Mouse (Mus musculus) CD4-positive helper T cell, adult 2 months (primary cell): ENCODE measurements around the gene Kif21b.

Source experiments
- DNase-seq: peaks from one replicate; pipeline ENCODE4 v3.0.0-alpha.2; 2012; ENCODE audit warnings: low read depth, missing footprints, low spot score

The Kif21b gene

DNA sequence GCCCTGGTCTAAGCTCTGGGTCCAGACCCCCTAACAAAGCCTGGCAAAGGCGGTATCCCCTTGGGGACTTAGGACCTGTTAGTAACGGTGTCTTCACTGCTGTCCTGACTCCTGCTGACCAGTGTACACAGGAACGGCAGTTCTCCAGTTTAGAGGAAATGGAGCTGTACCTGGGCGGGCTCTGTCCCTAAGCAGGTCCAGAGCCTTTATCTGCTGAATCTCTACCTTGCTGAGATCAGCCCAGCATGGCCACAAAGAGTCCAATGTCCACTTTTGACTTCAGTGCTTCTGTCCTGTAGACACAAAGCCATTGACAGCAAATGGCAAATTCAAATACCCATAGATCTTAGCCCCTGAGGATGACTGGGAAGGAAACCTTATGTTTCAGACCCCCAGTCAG lies 25.8 kb downstream of the Kif21b start:
- DNase-seq: no peak

DNA sequence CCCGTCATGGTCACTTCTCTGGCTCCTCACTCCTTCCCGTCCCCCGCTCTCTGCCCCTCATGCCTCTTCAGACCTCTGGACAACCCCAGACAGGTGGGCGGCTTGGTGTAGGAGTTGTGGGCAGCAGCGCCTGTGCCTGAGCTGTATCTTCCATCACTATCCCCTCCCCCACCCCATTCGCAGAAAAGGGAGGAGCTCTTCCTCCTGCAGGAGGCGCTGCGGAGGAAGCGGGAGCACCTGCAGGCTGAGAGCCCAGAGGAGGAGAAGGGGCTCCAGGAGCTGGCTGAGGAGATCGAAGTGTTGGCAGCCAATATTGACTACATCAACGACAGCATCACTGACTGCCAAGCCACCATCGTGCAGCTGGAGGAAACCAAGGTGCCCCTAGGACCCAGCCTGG lies 28.6 kb downstream of the Kif21b start:
- DNase-seq: no peak

DNA sequence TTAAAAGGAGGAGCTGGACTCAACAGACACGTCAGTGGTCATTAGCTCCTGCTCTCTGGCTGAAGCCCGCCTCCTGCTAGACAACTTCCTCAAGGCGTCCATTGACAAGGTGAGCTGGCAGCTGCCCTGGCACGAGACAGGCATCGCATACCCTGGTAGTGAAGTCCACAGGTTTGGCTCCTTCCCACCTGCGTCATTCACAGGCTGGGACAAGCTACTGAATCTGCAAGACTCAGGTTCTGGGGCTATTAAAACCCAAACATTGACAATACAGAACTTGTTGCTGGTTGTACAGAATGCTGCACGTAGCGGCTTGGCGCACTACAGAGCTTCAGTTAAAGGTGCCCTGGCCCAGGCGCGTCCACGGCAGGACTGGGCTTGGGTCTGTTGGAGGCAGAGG lies 29.1 kb downstream of the Kif21b start:
- no peak for DNase-seq

DNA sequence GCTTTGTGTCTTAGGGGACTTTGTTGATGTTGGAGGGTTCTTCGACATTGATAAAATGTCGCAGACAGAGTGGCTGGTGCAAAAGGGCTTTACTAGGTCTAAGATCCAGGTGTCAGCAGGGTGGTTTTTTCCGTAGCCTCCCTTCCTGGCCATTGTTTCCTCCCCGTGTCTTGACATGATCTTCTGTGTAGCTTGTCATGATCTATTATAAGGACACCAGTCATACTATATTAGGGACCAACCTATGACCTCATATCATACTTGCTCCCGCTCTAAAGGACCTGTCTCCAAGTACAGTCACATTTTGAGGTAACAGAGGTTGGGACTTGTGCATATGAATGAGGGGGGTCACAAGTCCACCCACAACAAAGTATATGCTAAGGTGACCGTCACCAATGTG lies 29.7 kb downstream of the Kif21b start:
- DNase-seq: no peak

DNA sequence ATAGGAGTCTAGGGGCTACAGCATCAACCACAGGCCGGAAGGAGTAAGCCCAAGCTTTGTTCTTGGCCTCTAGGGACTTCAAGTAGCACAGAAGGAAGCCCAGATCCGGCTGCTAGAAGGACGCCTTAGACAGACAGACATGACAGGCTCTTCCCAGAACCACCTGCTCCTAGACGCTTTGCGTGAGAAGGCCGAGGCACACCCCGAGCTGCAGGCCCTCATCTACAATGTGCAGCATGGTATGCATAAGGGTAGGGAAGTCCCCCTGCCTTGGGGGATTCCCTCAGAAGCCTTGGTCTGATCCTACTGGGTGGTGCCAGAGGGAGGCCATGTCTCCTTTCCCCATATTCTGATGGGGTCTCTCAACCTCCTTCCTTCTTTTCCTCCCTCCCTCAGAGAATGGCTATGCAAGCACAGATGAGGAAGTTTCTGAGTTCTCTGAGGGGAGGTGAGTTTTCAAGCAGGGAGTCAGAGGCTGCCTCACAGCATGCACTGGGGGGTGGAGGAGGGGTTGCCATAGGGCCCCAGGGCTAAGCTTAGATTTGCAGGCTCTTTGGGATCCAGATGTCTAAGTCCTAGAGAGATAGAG lies 30.2 kb downstream of the Kif21b start:
- DNase-seq: no peak

DNA sequence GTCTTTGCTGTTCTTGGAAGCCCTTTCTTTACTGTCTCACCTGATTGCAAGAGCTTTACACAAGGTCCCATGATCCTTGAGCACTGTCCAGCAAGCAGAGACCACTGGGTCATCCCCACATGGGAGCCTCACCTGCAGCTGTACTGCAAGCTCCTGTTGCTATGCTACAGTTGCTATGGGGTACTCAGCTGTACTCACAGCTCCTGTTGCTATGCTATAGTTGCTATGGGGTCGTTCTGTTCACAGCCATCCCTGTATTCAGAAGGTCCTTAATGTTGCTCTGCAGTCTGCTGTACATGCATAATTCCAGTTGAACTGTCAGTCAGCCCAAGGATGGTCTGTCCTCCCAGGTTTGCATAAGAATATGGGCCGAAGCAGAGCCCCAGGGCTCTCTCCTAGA lies 34.2 kb downstream of the Kif21b start:
- DNase-seq: no peak

DNA sequence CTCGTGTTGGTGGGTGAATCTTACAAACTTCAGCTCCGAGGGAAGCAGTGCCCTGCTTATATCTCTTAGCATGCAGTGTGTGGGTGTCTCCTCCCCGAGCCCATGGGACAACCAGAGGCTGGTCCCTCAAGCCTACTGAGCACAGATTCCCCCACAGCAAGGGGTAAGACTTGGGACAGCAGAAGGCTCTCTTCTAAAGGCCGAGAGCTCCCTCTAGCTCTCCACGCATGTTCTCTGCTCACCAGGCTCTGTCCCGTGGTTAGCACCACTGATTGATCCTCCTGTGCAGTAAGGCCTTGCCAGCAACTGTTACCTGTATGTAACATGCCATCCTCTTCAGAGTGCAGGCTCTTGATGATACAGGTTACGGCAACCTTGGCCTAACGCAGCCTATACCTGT lies 36.5 kb downstream of the Kif21b start:
- DNase-seq: no peak

DNA sequence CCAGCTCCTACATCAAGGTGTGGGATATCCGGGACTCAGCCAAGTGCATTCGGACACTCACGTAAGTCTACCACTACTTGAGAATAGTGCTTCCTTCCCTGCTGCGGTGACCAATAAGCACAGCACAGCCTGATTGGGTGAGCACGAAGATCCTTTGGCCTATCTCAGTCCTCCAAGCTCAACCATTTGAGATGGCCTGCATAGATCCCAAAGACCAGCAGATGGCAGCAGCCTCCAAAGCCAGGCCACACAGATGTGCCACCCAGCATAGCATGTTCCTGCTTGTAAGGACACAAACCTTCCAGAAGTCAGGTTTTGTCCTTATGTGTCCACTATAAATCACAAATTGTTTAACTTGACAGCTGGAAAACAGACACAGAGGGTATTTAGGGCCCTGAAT lies 38.9 kb downstream of the Kif21b start:
- DNase-seq: peak; percentile 75

DNA sequence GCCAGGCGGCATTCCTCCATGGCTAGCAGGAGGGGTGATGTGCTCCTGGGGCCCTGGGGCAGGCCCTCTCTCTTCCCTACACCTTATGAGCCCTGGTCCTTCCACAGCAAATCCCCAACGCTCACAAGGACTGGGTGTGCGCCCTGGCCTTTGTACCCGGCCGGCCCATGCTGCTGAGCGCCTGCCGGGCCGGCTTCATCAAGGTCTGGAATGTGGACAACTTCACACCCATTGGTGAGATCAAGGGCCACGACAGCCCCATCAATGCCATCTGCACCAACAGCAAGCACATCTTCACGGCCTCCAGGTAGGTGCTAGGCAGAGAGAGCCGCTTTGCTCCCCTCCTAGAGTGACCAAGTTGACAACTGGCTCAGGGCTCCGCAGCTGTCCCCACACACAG lies 41.5 kb downstream of the Kif21b start:
- no peak for DNase-seq

DNA sequence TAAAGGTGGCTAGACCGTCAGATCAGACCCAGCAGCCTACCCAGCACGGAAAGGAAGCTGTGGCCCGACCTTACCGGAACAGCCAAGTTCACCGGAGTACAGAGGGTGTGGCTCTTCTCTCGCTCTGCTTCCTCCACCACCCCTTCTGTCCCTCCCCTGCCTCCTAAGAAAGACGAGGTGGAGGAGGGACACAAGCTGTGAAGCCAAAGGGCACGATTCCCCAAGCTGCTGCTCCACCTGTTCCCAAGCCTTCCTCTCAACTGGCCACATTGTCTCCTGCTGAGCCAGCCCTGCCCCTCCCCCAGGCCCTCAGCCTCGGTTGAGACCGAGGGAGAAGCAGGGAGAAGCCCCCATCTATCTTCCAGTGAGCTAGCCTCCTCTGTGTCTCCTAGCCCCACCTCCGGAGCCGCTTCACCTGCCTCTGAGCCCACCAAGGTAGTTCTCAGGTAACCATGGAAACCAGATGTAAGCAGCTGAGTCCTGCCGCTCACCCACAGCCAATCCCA lies 43.0 kb downstream of the Kif21b start:
- peak; percentile 71 for DNase-seq

DNA sequence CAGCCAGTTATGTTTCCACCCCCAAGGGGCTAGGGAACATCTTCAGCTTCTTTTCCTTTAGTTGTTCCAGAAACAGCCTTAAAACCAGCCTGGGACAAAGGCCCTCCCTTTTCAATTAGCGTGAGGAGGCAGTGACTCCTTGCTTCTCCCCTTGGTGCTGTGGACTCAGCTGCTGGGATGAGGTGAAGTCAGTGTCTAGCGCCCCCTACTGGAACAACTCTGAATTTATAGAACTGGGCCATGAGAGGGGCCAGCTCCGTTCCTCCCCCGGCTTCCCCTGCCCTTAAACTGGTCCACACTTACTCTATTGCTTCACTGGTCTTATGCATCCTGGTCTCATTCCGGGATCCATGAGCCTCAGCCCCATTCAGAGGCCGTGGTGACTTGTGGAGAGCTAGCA lies 44.0 kb downstream of the Kif21b start:
- peak; percentile 66 for DNase-seq

DNA sequence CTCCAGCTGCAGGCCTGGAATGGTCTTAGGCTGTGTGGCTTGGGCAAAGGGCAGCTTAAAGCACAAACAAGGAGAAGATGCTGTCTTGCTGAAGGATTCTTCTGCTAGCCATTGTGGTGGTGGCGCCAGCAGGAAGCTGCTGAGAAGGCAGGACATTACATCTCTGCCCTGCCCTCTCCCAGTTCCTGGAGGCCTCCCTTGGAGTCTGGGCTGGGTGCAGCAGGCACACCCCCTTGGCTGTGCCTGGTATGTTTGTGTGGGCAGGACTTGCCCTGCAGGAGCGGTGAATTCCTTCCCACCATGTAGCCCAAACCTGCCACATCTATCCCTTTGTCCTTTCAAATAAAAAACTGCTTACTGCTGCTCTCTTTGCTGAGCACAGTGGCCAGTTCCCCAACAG lies 45.9 kb downstream of the Kif21b start:
- no peak for DNase-seq

DNA sequence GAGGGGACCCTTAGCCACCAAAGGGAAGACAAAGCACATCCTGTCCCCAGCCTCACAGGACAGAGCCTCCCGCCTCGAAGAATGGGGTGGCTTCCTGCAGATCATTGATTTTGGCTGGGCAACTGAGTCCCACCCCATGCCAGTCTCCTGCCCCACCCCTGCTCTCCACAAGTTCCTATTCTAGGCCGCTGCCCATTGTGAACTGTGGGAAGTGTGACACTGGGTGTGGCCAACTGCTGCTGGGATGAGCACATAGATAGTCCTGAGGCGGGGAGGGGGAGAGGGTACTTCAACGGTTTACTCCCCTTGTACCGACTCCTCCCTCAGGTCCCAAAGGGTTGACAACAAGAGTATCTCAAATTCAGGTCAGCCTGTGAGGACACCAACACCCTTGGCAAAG lies 47.6 kb downstream of the Kif21b start:
- DNase-seq: no peak

DNA sequence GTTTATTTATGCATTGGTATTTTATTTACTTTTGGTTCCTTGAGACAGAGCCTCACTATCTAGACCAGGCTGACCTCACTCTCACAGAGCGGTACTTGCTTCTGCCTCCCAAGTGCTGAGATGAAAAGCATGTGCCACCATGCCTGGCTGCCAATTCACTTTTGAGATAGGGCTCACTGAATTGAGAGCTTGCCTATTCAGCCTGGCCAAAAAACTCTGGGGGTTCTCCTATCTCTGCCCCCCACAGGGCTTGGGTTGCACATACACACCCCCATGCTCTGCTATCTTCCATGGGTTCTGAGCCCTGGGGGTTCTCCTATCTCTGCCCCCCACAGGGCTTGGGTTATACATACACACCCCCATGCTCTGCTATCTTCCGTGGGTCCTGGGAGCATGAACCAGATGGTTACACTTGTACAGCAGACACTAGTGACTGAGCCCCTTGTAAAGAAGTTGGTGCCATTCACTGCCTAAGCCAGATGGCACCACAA lies 48.4 kb downstream of the Kif21b start:
- DNase-seq: no peak

DNA sequence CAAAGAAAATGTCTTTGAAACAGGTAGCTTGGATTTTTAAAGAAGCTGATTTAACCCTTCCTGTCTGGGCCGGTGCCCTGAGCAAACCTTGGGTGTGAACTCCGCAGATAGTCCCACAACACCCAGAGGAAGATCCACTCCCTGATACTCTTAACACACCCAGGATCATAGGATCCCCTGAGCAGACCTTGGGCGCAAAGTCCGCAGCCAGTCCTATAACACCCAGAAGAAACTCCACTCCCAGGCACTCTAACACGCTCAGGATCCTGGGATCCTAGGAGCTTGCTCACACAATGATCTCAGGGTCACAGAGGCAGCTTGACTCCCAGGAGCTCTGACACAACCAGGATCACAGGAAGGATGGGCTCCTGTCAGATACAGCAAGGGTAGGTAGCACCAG lies 58.8 kb downstream of the Kif21b start:
- no peak for DNase-seq

DNA sequence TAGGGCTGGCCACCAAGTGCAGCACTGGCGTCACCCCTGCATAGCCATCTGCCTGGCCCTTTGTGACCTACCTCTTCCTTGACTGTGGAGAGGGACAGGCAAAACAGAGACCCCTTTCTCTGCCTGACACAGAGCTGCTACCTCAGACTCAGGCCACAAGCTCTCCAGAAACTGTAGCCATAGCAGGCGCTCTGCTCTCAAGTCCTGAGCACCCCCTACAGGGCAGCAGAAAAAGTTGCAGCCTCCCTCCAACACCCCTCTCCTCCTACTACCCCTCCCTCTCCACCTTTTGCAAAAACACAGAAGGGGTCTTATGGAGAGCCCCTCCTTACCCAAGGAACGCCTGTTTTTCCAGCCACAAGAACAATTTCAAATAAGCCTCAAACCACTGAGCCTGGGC lies 81.6 kb downstream of the Kif21b start, which contains the start of gene Mroh3:
TSS of gene Mroh3 (minus strand) at position 26 of the 400 bp plus-strand sequence.
- peak; percentile 50 for DNase-seq

DNA sequence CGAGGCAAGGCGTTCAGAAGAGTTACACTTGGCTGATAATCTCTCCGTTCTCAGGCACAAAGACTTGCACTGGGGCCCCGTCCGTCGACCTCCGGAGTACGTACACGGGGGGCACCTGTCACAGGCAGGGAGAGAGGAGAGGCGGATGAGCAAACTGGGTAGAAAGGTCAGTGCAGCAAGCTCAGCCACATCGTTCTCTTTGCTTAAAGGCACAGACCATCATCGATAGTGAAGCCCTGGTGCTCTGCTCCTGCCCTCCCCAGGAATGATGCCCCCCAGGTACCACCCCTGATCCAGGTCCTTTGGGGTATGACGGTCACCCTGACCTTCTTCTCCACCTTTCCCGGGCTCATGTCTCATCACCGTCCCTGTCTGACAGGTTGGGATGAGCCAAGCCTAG lies 83.1 kb downstream of the Kif21b start:
- no peak for DNase-seq

DNA sequence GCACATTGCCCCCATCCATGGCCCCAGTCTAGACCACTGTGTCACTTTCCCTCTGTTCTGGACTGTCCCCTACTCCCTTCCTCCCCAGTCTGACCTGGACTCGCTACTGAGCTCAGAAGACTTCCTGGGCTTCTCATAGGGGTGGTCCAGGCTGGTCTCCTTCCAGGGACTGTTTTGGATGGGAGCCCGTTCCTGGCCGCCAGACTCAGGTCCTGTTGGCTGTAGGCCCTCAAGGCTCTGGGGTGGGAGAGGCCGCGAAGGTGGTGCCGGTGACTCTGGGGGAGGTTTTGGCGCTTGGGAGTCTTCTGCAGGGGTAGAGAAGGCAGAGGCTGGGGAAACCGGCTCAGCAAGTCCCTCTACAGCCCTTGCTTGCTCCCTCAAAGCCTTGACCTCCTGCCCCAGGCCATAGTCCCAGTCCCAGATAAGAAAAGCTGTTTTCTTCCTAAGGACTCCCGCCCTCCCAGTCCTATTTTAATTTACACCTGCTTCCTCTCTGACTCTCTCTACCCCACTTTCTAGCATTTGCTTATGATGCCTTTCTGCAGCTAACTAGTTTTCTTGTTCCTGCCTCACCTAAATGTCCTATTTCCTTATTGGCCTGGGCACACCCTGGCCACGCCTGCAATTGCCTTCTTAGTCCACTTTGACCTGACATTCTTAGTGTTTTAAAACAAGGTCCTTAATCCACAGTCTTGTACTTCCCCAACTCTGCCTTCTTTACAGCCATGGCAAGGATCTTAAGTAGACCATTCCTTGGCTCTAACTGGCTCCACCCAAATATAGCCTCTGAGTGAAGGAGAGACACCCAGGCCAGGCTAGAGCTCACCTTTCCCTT lies 89.1 kb downstream of the Kif21b start:
- DNase-seq: no peak

DNA sequence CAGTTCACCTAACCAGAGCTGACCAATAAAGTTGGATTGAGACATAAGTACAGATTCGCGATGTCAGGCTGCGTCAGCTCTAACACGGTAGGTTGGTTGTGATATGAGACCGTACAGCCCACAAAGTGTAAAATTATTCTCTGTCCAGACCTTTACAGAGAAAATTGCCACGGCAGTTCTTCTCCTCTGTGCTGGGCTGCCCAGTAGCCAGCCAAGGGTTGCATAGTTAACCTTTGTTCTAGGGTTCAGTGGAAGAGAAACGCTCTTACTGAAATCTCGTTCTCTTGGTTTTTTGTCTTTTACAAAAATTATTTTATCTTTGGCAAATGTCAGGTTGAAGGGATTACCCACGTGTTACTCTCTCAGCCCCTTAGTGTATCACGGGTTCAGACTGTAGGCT lies 91.2 kb downstream of the Kif21b start:
- no peak for DNase-seq

DNA sequence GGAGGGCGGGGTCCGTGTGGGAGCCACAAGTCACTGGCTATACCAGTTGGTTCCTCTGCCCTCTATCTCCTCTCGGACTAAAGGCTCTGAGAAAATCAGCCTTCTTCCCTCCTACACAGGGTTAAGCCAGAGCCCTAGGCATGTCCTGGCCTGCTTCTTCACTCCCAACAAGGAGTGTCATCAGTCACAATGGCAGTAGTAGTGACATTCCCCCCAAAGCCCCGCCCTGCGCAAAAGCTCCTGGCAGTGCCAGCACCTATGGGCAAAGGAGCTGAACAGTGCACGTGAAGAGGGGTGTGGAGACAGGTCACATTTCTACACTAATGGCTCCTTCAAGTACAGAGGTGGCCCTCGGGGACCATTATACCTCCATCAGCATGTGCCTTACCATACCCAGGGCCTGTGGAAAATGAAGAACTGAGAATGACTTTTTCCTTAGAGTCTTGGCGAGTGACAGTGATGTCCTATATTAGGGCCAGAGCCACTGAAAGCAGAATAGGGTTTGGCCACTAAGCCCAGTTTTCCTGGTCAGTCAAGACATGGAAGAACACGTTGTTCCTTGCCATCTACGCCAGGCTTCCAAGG lies 92.7 kb downstream of the Kif21b start:
- no peak for DNase-seq

DNA sequence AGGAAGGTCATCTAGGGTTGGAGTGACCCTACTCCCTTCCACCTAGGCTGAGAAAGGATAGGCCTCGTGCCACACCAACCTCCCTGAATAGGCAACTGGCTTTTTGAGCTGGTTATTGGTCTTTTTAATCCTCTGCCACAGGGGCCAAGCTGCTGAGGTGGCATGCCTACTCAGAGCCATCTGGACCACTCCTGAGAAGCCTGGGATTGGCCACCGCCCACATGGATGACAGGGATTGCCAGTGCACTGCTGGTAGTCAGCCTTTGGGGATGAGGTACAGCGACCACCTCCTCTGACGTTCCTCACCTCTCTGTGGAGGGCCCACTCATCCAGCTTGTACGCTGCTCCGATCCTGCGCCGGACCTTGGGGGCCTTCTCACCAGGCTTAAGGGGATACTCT lies 94.7 kb downstream of the Kif21b start:
- no peak for DNase-seq

DNA sequence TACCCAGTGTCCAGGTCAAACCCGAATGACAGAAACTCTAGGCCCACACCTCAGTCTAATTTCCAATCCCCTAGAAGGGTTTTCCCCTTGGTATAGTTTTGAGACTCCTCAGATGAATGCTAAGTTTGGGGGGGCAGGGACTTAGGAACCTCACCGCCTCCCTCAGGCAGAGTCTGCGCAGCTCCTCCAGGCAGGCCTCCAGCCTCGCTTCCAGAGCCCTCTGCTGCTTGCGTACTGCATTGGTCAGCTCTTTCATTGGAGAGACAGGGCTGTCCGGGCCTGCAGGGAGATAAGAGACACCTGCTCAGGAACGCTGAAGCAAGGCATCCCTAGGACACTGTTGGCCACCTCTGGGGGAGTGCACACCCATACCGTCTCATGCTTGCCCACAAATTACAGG lies 95.4 kb downstream of the Kif21b start:
- DNase-seq: no peak
